Mouse (Mus musculus) heart, embryonic 13.5 days (tissue): ENCODE data around the gene Nav2. TPM values are rescaled to one million over a fixed set of nuclear protein-coding genes. Genes with fewer than 3 reads are reported as not detected.

ENCODE experiments used
- ATAC-seq: fragments of 200-750 bp; cut with Nextera tagmentation; 2 replicates; pipeline ENCODE4 v1.8.0; 2017; ENCODE audit warnings: moderate TSS enrichment; ENCODE audit not compliant: insufficient number of reproducible peaks, low FRiP score, low TSS enrichment; ENCODE audit errors: extremely low read depth
- H3K27ac ChIP-seq: fragments of 300-500 bp; sonication (generic); replicated peaks from 2 replicates; pipeline ENCODE4 v1.5.1; 2015; ENCODE audit warnings: moderate library complexity, mild to moderate bottlenecking, inconsistent platforms
- H3K27me3 ChIP-seq: fragments of 300-500 bp; sonication (generic); replicated peaks from 2 replicates; pipeline ENCODE4 v1.6.1; 2015; ENCODE audit warnings: mild to moderate bottlenecking, inconsistent platforms
- H3K36me3 ChIP-seq: fragments of 300-500 bp; sonication (generic); 2 replicates; pipeline ENCODE4 v1.6.1; 2015; ENCODE audit warnings: mild to moderate bottlenecking, inconsistent platforms
- H3K4me1 ChIP-seq: fragments of 300-500 bp; sonication (generic); 2 replicates; pipeline ENCODE4 v1.6.1; 2015; ENCODE audit warnings: inconsistent platforms
- H3K4me2 ChIP-seq: fragments of 300-500 bp; sonication (generic); 2 replicates; pipeline ENCODE4 v1.6.1; 2015; ENCODE audit warnings: inconsistent platforms, mild to moderate bottlenecking, moderate library complexity
- H3K4me3 ChIP-seq: fragments of 300-500 bp; sonication (generic); 2 replicates; pipeline ENCODE4 v1.5.1; 2015; ENCODE audit warnings: moderate library complexity, mild to moderate bottlenecking, inconsistent platforms
- H3K9ac ChIP-seq: fragments of 300-500 bp; sonication (generic); 2 replicates; pipeline ENCODE4 v1.6.1; 2015; ENCODE audit warnings: inconsistent platforms, mild to moderate bottlenecking, moderate library complexity
- H3K9me3 ChIP-seq: fragments of 300-500 bp; sonication (generic); 2 replicates; pipeline ENCODE4 v1.6.1; 2016; ENCODE audit warnings: inconsistent platforms
- WGBS: fragments of 180-500 bp; shearing (Covaris S2); methylation state at CpG from one replicate; pipeline ENCODE4 v1.1.7; 2015; ENCODE audit warnings: mixed read lengths; 5-methylcytosine and 5-hydroxymethylcytosine counted together
- polyA plus RNA-seq: library from polyadenylated mRNA; unstranded; fragments of >200 nt; fragmentation: Nextera tagmentation; extraction: Ambion mirVana; gene quantifications from 2 replicates; pipeline ENCODE4 v1.2.1, GENCODE M21; 2015

Nav2 gene
- polyA plus RNA-seq, 1 experiment from 2014 or later: 25.3 TPM

DNA sequence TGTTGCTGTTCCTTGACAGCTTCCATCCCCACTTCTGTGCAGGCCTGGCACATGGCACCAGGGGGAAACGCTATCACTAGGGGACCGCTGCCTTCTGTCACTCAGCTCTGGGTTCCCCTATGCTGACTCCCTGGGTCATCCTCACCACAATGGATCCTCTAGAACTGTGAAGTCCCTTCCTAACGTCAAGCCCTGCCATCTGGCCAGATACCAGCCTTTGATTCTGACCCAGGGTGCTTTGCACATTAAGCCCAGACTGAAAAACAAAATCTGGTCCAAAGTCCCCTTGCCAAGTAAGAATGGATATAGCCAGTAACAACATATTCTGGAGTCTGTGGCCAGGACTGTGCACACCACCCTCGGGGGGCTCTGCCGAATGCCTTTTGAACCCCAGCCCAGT, 178.6 kb downstream of the Nav2 start:
- no peak overlapping the region for H3K9ac ChIP-seq
- H3K4me3 ChIP-seq: no peak overlapping the region
- H3K27me3 ChIP-seq: peaks cover 11% of the 10 kb centered on the region
- ATAC-seq: no peak
- H3K36me3 ChIP-seq: no peaks in the 10 kb centered on the region
- no peaks in the 10 kb centered on the region for H3K9me3 ChIP-seq
- H3K27ac ChIP-seq: peak overlapping the region; percentile 92
- 58% methylated on average over 5 of the region's 5 CpGs for WGBS
- no peak overlapping the region for H3K4me2 ChIP-seq
- H3K4me1 ChIP-seq: peaks cover 72% of the 10 kb centered on the region

DNA sequence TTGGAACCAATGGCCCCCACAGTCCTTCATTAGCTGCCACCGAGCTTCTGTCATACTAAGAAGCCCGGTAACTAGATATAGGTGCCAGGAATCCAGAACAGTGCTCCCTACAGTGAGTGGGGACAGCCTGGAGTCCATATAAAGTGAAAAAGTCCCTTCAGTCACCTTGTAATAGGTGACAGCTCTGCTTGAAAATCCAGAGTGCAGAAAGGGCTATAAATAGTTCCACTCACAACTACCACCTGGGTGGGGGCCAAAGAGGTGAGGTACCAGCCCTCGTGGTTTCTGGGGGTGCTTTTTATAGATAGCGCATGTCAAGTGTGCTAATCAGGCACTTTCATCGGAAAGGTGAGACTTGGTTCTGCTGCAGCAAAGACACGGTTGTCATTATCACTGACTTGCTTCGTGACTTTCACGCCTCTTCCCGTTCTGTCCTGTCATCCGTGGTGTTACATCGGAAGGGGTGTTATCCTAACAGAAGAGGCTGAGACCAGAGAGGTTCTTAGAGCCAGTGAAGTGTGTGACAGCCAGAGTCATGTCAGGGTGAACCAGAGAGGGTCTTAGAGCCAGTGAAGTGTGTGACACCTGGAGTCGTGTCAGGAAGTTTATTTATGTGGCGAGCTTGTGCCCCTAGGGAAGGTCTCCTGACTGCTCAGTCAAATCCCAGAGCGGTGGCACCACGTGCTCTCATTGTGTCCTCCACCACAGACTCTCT, 179.8 kb downstream of the Nav2 start:
- 30% methylated on average over 15 of the region's 15 CpGs for WGBS
- peak; percentile 50; the same call in 1 of the 2 replicates for ATAC-seq
- H3K27me3 ChIP-seq: peaks cover 11% of the 10 kb centered on the region
- peak overlapping the region; percentile 27 for H3K4me2 ChIP-seq
- H3K9me3 ChIP-seq: no peaks in the 10 kb centered on the region
- H3K4me1 ChIP-seq: peaks cover 70% of the 10 kb centered on the region
- peak overlapping the region; percentile 61 for H3K9ac ChIP-seq
- H3K27ac ChIP-seq: peak overlapping the region; percentile 92
- H3K36me3 ChIP-seq: no peaks in the 10 kb centered on the region
- H3K4me3 ChIP-seq: no peak overlapping the region

DNA sequence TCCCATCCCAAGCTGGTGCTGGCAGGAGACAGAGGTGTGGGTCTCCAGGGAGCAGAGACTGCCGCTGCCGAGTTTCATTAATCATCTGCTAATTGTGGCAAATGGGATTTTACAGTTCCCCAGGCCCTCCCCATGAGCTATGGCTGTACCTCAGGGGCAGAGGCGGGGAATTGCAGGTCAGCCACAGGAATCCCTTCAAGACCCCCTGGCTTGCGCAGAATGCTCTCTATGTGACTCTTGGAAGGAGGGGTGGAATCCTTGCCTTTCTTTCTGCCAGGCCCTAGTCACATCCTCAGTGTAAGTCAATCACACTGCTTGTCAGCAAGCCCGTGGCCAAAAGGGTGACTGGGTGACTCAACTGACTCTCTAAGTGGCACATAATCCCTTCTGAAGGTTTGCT, 182.9 kb downstream of the Nav2 start:
- Histone ChIP-seq H3K27ac (0 out of 2 replicates have a peak overlapping the region, but pooled peaks have one; percentile 2), H3K9me3 (no peaks in the 10 kb centered on the region), H3K9ac (no peak overlapping the region), H3K27me3 (peaks cover 11% of the 10 kb centered on the region), H3K36me3 (no peaks in the 10 kb centered on the region), H3K4me1 (peaks cover 53% of the 10 kb centered on the region), H3K4me3 (no peak overlapping the region), H3K4me2 (no peak overlapping the region)
- WGBS: 36% methylated on average over 5 of the region's 5 CpGs
- no peak for ATAC-seq

DNA sequence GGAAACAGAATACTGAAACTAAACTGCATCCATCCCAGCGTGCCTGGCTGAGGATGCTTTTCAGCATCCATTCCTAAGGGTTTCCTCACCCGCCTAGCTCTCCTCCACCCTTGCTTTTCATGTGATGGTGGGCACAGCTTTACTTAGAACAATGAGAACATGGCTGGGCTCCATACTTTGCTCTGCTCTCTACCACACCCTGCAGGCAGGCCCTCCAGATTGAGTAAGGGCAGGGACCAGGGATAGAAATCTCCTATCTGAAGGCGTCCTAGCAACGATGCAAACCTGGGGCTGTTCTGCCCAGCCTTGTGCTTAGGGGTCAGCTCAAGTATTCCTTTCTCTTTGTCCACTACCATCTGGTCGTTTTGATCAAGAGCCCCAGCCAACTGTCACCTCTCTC, 183.4 kb downstream of the Nav2 start:
- no peak overlapping the region for H3K27ac ChIP-seq
- no peak for ATAC-seq
- peaks cover 47% of the 10 kb centered on the region for H3K4me1 ChIP-seq
- H3K4me2 ChIP-seq: no peak overlapping the region
- no peaks in the 10 kb centered on the region for H3K9me3 ChIP-seq
- H3K4me3 ChIP-seq: no peak overlapping the region
- H3K9ac ChIP-seq: no peak overlapping the region
- WGBS: 45% methylated on average over 5 of the region's 5 CpGs
- no peaks in the 10 kb centered on the region for H3K36me3 ChIP-seq
- H3K27me3 ChIP-seq: peaks cover 11% of the 10 kb centered on the region

DNA sequence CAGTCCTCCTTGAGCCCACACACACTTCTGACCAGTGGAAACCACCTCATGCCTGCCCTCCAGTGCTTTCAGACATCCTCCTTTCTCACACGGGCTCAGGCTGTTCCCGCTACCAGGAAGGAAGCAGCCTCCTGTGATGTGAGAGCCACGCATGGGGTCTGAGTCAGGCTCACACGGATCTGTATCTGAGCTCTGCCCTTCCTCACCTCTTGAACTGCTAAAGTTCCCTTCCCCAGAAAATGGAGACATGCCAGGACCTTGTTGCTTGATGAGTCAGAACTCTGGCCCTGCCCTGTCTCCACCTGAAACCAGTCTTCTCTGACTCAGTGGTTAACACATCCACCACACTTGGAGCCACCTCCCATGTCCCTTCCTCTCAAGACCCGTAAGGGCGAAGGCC, 185.1 kb downstream of the Nav2 start:
- Histone ChIP-seq H3K27ac (0 out of 2 replicates have a peak overlapping the region, but pooled peaks have one; percentile 15), H3K36me3 (no peaks in the 10 kb centered on the region), H3K4me1 (peaks cover 33% of the 10 kb centered on the region), H3K9me3 (no peaks in the 10 kb centered on the region), H3K4me2 (no peak overlapping the region), H3K4me3 (no peak overlapping the region), H3K27me3 (peaks cover 11% of the 10 kb centered on the region), H3K9ac (no peak overlapping the region)
- ATAC-seq: no peak
- WGBS: 65% methylated on average over 6 of the region's 6 CpGs

DNA sequence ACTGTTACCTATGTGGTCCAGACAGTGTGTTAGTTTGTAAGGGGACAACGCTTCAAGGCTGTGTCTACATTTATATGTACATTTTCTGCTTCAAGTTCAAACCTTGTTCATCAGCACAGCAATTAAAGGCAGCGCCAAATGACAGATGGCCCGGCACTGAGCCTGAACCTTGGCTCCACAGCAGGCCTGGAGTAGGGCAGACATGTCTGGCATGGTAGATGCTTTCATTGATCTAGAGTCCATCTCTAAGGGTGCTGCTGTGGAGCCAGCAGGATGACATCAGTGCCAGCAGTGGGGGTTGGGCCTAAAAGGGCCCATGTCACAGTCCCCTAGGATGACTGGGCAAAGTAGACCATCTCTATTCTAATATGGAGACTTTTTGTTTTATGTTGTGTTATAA, 186.0 kb downstream of the Nav2 start:
- no peak overlapping the region for H3K9ac ChIP-seq
- no peak overlapping the region for H3K4me3 ChIP-seq
- no peak overlapping the region for H3K27ac ChIP-seq
- no peak for ATAC-seq
- peaks cover 10% of the 10 kb centered on the region for H3K27me3 ChIP-seq
- H3K4me2 ChIP-seq: no peak overlapping the region
- H3K4me1 ChIP-seq: peaks cover 24% of the 10 kb centered on the region
- no peaks in the 10 kb centered on the region for H3K9me3 ChIP-seq
- H3K36me3 ChIP-seq: no peaks in the 10 kb centered on the region
- WGBS: 94% methylated on average over 3 of the region's 3 CpGs

DNA sequence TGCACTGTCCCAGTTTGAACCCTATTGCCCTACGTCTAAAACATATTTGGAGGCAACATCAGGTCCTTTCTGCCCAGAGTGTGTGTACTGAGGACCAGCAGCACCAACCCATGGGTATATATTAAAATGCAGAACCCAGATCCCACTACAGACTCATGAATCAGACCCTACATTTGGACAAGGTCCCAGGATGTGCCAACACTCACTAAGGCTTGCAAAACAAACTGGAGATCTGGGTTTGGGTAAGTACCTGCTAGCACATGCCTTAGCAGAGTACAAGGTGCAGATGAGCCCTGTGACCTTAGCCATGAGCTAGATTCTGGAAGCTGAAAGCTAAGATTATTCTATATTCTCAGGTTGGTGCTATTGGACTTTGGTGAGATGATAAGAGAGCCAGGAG, 192.8 kb downstream of the Nav2 start:
- H3K27ac ChIP-seq: no peak overlapping the region
- H3K36me3 ChIP-seq: no peaks in the 10 kb centered on the region
- no peaks in the 10 kb centered on the region for H3K27me3 ChIP-seq
- H3K4me1 ChIP-seq: peaks cover 15% of the 10 kb centered on the region
- H3K9me3 ChIP-seq: no peaks in the 10 kb centered on the region
- no peak overlapping the region for H3K9ac ChIP-seq
- no peak overlapping the region for H3K4me2 ChIP-seq
- ATAC-seq: no peak
- no peak overlapping the region for H3K4me3 ChIP-seq
- WGBS: 63% methylated on average over 1 of the region's 1 CpGs

DNA sequence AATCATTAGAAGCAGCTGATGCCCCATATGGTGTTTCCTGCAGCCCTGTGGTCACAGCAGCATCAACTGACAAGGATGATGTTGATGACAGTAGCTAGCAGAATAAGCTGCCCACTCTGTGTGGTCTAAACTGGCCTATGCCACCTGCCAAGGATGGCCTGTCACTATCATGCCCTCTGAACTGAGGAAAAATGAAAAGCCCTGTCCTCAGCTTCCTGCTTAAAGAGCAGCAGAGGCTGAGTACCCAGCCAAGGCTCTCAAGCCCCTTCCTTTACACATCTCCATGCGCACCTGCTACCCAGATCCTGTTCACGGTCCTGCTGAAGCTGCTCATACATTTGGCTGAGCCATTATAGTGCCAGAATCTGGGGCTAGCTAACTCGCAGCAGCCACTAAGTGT, 193.7 kb downstream of the Nav2 start:
- Histone ChIP-seq H3K4me1 (peaks cover 21% of the 10 kb centered on the region), H3K4me2 (no peak overlapping the region), H3K9ac (no peak overlapping the region), H3K4me3 (no peak overlapping the region), H3K9me3 (no peaks in the 10 kb centered on the region), H3K36me3 (no peaks in the 10 kb centered on the region), H3K27me3 (no peaks in the 10 kb centered on the region), H3K27ac (no peak overlapping the region)
- WGBS: 87% methylated on average over 3 of the region's 3 CpGs
- no peak for ATAC-seq

DNA sequence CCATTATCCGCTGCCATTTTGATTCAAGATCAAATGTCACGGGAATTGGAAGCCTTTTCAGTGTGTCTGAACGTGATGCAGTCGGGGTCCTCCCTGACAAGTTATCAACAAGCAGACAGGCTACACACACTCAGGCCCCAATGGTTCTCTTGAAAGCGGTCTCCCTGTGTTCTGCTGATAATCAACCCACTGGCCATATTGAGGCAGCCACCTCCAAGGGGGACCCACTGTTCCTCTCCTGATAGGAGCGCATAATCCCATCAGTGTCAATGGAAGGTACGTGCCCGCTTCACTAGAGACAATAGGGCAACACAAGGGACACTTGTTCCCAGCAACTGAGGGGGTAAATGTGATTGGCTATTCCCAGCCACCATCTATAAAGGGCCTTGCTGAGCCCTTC, 195.9 kb downstream of the Nav2 start:
- WGBS: 69% methylated on average over 8 of the region's 8 CpGs
- Histone ChIP-seq H3K4me1 (peaks cover 21% of the 10 kb centered on the region), H3K4me2 (no peak overlapping the region), H3K27ac (no peak overlapping the region), H3K4me3 (no peak overlapping the region), H3K9me3 (no peaks in the 10 kb centered on the region), H3K36me3 (no peaks in the 10 kb centered on the region), H3K9ac (no peak overlapping the region), H3K27me3 (no peaks in the 10 kb centered on the region)
- no peak for ATAC-seq

DNA sequence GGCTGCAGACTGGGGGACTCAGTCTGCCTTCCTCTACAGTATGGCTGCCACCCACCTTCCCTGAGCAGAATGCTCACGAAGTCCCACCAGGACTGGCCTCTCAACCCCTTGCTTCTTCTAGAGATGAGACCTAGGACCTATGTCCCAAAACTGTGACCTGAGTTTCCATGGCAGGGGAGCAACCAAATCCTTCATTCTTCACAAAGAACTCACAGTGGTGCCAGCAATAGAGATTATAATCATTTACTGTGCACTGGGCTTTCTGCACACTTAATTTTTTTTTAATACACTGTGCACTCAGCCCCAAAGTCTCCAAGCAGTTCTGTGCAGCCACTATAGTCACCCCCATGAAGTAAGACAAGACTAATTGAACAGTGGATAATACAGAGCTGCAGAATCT, 196.3 kb downstream of the Nav2 start:
- WGBS: 90% methylated on average over 1 of the region's 1 CpGs
- Histone ChIP-seq H3K27ac (no peak overlapping the region), H3K4me3 (no peak overlapping the region)

DNA sequence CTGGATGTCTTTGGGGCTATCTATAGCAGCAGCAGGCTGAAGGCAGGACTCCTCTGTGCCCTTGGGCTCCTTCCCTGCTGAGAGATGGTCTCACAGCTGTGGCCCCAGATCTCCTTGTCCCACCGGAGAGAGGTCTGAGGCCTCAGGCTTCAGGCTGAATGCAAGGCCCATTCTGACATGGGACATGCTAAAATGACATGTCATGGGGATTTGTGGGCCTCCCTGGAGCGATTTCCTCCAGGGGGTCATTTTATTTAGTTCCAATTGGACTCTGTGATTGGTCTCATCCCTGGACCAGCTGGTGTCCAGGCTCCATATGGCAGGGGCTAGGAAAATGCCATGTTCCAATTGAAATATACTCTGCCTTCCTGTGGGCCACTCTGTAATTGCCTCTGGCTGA, 197.0 kb downstream of the Nav2 start:
- Histone ChIP-seq H3K9ac (no peak overlapping the region), H3K27me3 (no peaks in the 10 kb centered on the region), H3K36me3 (no peaks in the 10 kb centered on the region), H3K27ac (no peak overlapping the region), H3K9me3 (no peaks in the 10 kb centered on the region), H3K4me2 (no peak overlapping the region), H3K4me3 (no peak overlapping the region), H3K4me1 (peaks cover 21% of the 10 kb centered on the region)
- WGBS: 82% methylated on average over 2 of the region's 2 CpGs
- no peak for ATAC-seq

More for the DNA sequence above, 196.3 kb downstream of the Nav2 start:
- no peak overlapping the region for H3K4me2 ChIP-seq
- H3K9me3 ChIP-seq: no peaks in the 10 kb centered on the region
- no peaks in the 10 kb centered on the region for H3K36me3 ChIP-seq
- no peaks in the 10 kb centered on the region for H3K27me3 ChIP-seq
- H3K9ac ChIP-seq: no peak overlapping the region
- H3K4me1 ChIP-seq: peaks cover 21% of the 10 kb centered on the region
- no peak for ATAC-seq

DNA sequence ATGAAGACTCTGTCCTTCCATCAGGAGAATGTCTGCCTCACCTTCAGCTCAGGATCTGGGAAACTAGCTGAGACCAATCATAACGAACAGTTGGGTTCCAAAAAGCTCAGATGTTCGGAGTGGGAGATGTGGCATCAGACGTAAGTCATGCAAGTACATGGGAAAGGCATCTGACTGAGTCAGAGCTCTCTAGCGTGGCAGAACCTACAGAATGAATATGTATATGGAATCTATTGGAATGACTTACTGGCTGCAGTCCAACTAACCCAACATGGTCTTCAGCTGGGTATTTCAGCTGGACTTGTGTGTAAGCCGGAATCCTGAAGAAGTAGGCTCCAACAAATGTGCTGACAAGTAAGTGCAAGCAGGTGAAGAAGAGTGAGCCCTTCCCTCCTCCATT, 199.6 kb downstream of the Nav2 start:
- ATAC-seq: no peak
- 68% methylated on average over 5 of the region's 5 CpGs for WGBS
- Histone ChIP-seq H3K9me3 (no peaks in the 10 kb centered on the region), H3K4me3 (no peak overlapping the region), H3K27ac (no peak overlapping the region), H3K36me3 (no peaks in the 10 kb centered on the region), H3K9ac (no peak overlapping the region), H3K4me1 (peaks cover 15% of the 10 kb centered on the region), H3K4me2 (no peak overlapping the region), H3K27me3 (no peaks in the 10 kb centered on the region)
